ENCODE assay signal across 15 mouse cellular contexts in the genomic region with DNA sequence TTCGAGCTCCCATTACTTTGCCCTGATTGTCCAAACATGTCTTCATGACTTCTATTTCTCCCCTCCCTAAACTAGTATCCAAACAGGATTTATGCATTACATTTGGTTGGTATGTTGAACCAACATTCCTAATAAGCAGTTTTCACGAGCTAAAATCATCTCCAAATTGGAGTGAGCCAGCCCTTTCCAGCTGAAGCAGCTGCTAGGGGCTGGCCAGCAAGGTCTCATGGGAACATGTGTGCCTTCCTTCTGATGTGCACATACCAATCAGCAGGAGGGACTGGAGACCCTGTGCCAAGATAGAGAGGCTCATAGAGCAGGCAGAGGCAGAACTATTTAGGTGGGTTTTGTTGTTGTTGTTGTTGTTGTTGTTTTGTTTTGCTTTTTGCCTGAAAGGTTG.
DNase-seq lines count a peak whose midpoint lies in the region; ATAC-seq lines count a peak whose summit lies in the region.
"Had no signal": no experiment of that assay in that cellular context is flagged by ENCODE, and none has a peak within 500 bp of the region (broad histone marks: within the 10 kb centered on the region; RNA-seq: fewer than 3 reads in every experiment).

No protein-coding gene starts in this region.

- 0 out of 2 replicates have a peak overlapping the region, but pooled peaks have one; percentile 11 for H3K27ac ChIP-seq in forebrain, embryonic 13.5 days
- H3K27ac ChIP-seq in forebrain, embryonic 10.5 days, result no peak overlapping the region
- no peak overlapping the region for H3K27ac ChIP-seq in midbrain, embryonic 11.5 days (ENCODE audit: low read depth, low read length)
- no peak overlapping the region for H3K27ac ChIP-seq in midbrain, embryonic 10.5 days (replicated peaks)
- H3K27ac ChIP-seq: embryonic facial prominence, embryonic 12.5 days; layer of hippocampus, adult 2 months; liver, embryonic 13.5 days had no signal

- no peak overlapping the region for H3K9ac ChIP-seq in forebrain, embryonic 13.5 days
- no peak overlapping the region for H3K9ac ChIP-seq in midbrain, embryonic 11.5 days (ENCODE audit: low read length)
- H3K9ac ChIP-seq: embryonic facial prominence, embryonic 12.5 days; liver, embryonic 13.5 days had no signal

- peak; percentile 49; the same call in 1 of the 2 replicates for ATAC-seq in forebrain, embryonic 13.5 days
- peak; percentile 54; the same call in 1 of the 2 replicates for ATAC-seq in midbrain, embryonic 11.5 days (ENCODE audit: low FRiP score)
- ATAC-seq: activated CD4-positive, CD25-positive, alpha-beta regulatory T cell, adult 4 months; intestine, embryonic 16.5 days had no signal

- 66% methylated on average over 2 of the region's 2 CpGs for WGBS in forebrain, embryonic 13.5 days
- 77% methylated on average over 2 of the region's 2 CpGs for WGBS in forebrain, embryonic 10.5 days
- 72% methylated on average over 2 of the region's 2 CpGs for WGBS in midbrain, embryonic 11.5 days
- 81% methylated on average over 2 of the region's 2 CpGs for WGBS in midbrain, embryonic 10.5 days

- H3K4me3 ChIP-seq in forebrain, embryonic 13.5 days, result no peak overlapping the region
- no peak overlapping the region for H3K4me3 ChIP-seq in forebrain, embryonic 10.5 days
- no peak overlapping the region for H3K4me3 ChIP-seq in midbrain, embryonic 11.5 days (ENCODE audit: low read depth, low read length)
- H3K4me3 ChIP-seq in midbrain, embryonic 10.5 days, result no peak overlapping the region
- H3K4me3 ChIP-seq: embryonic facial prominence, embryonic 12.5 days; layer of hippocampus, adult 2 months; liver, embryonic 13.5 days had no signal

- DNase-seq in forebrain, embryonic 10.5 days (ENCODE audit: extremely low spot score, low spot score), result no peak
- DNase-seq in heart, postnatal 4 days, result peak; percentile 17
- no peak for DNase-seq in heart, postnatal 36 days
- DNase-seq in midbrain, embryonic 11.5 days (ENCODE audit: low spot score, missing footprints), result peak; percentile 79
- DNase-seq in midbrain, embryonic 10.5 days (ENCODE audit: low spot score), result no peak
- peak; percentile 23 for DNase-seq in mesoderm, embryonic 11.5 days (ENCODE audit: low read depth, low spot score)
- DNase-seq: cerebellum, adult 9-11 months; liver, embryonic 13.5 days; lung, postnatal 36 days; right cerebral cortex, postnatal 14 days had no signal

- no peaks in the 10 kb centered on the region for H3K27me3 ChIP-seq in forebrain, embryonic 13.5 days
- H3K27me3 ChIP-seq in forebrain, embryonic 10.5 days (ENCODE audit: poor library complexity, severe bottlenecking), result no peaks in the 10 kb centered on the region
- no peaks in the 10 kb centered on the region for H3K27me3 ChIP-seq in midbrain, embryonic 11.5 days (ENCODE audit: control insufficient read depth, insufficient read depth, low read length)
- no peaks in the 10 kb centered on the region for H3K27me3 ChIP-seq in midbrain, embryonic 10.5 days (ENCODE audit: low read depth, poor library complexity, severe bottlenecking)
- H3K27me3 ChIP-seq: embryonic facial prominence, embryonic 12.5 days; liver, embryonic 13.5 days had no signal

- H3K36me3 ChIP-seq in forebrain, embryonic 13.5 days (ENCODE audit: poor library complexity, severe bottlenecking), result peaks cover 7% of the 10 kb centered on the region; the same call in 1 of the 2 replicates
- peaks cover 21% of the 10 kb centered on the region for H3K36me3 ChIP-seq in forebrain, embryonic 10.5 days (replicated peaks)
- H3K36me3 ChIP-seq in midbrain, embryonic 11.5 days (ENCODE audit: control insufficient read depth, insufficient read depth, low read length), result no peaks in the 10 kb centered on the region
- H3K36me3 ChIP-seq in midbrain, embryonic 10.5 days, result peaks cover 14% of the 10 kb centered on the region
- H3K36me3 ChIP-seq: liver, embryonic 13.5 days had no signal

- peaks cover 16% of the 10 kb centered on the region for H3K4me1 ChIP-seq in forebrain, embryonic 13.5 days
- H3K4me1 ChIP-seq in forebrain, embryonic 10.5 days, result peaks cover 15% of the 10 kb centered on the region
- no peaks in the 10 kb centered on the region for H3K4me1 ChIP-seq in midbrain, embryonic 11.5 days (ENCODE audit: control insufficient read depth, insufficient read depth, low read length)
- peaks cover 11% of the 10 kb centered on the region for H3K4me1 ChIP-seq in midbrain, embryonic 10.5 days
- H3K4me1 ChIP-seq: embryonic facial prominence, embryonic 12.5 days; liver, embryonic 13.5 days had no signal

- intact Hi-C loops in heart, postnatal 36 days (cut with DNase I), result no loop called here

- no peak overlapping the region for H3K4me2 ChIP-seq in forebrain, embryonic 13.5 days
- no peak overlapping the region for H3K4me2 ChIP-seq in midbrain, embryonic 11.5 days
- H3K4me2 ChIP-seq: embryonic facial prominence, embryonic 12.5 days; liver, embryonic 13.5 days had no signal

- no peaks in the 10 kb centered on the region for H3K9me3 ChIP-seq in forebrain, embryonic 13.5 days (replicated peaks)
- no peaks in the 10 kb centered on the region for H3K9me3 ChIP-seq in forebrain, embryonic 10.5 days
- H3K9me3 ChIP-seq in midbrain, embryonic 11.5 days (ENCODE audit: control insufficient read depth, low read length), result no peaks in the 10 kb centered on the region; the same call in 1 of the 2 replicates
- H3K9me3 ChIP-seq in midbrain, embryonic 10.5 days (replicated peaks), result no peaks in the 10 kb centered on the region
- H3K9me3 ChIP-seq: embryonic facial prominence, embryonic 12.5 days; liver, embryonic 13.5 days had no signal

Comparison
In these comparisons a context has a peak if more than half of its experiments do, and no peak if none do; other contexts are left out.
1. DNase-seq: peak in heart, postnatal 4 days (single experiment), midbrain, embryonic 11.5 days (single experiment) and mesoderm, embryonic 11.5 days (single experiment); none in forebrain, embryonic 10.5 days (single experiment), heart, postnatal 36 days (0 of 2) and midbrain, embryonic 10.5 days (single experiment).